Mouse (Mus musculus) thymus, adult 2 months (tissue): ENCODE measurements around the gene Rbm19. TPM values are rescaled to one million over a fixed set of nuclear protein-coding genes. Genes with fewer than 3 reads are reported as not detected.

Experiments used
- DNase-seq: peaks from one replicate; pipeline ENCODE4 v3.0.0; 2021
- H3K27ac ChIP-seq: fragments of 200-500 bp; 2 replicates; pipeline ENCODE4 v1.5.1; 2012; ENCODE audit warnings: low read length, control low read depth; ENCODE audit not compliant: control insufficient read depth, insufficient read depth
- H3K27me3 ChIP-seq: fragments of 200-500 bp; 2 replicates; pipeline ENCODE4 v1.6.1; 2012; ENCODE audit warnings: mild to moderate bottlenecking, low read length, moderate library complexity, mixed read lengths; ENCODE audit not compliant: control insufficient read depth, insufficient read depth
- H3K36me3 ChIP-seq: fragments of 200-500 bp; 2 replicates; pipeline ENCODE4 v1.6.1; 2012; ENCODE audit warnings: mild to moderate bottlenecking, low read length, moderate library complexity; ENCODE audit not compliant: control insufficient read depth, insufficient read depth
- H3K4me1 ChIP-seq: fragments of 200-500 bp; replicated peaks from 2 replicates; pipeline ENCODE4 v1.6.1; 2012; ENCODE audit warnings: low read length; ENCODE audit not compliant: control insufficient read depth, insufficient read depth
- H3K4me3 ChIP-seq: fragments of 200-500 bp; 2 replicates; pipeline ENCODE4 v1.5.1; 2012; ENCODE audit warnings: mild to moderate bottlenecking, low read length, control low read depth, moderate library complexity; ENCODE audit not compliant: control insufficient read depth, insufficient read depth
- CTCF ChIP-seq: fragments of 200-500 bp; IDR thresholded peaks from 2 replicates; pipeline ENCODE4 v1.5.1; 2012; ENCODE audit warnings: mild to moderate bottlenecking, control low read depth, low read length, moderate library complexity, borderline replicate concordance; ENCODE audit not compliant: control insufficient read depth, poor library complexity, insufficient read depth; ENCODE audit errors: extremely low read depth
- POLR2A ChIP-seq: fragments of 200-500 bp; IDR thresholded peaks from 2 replicates; pipeline ENCODE4 v1.6.1; 2012; ENCODE audit warnings: mild to moderate bottlenecking, low read length, control low read depth, moderate library complexity; ENCODE audit not compliant: control insufficient read depth, poor library complexity, insufficient read depth; ENCODE audit errors: extremely low read depth
- WGBS: fragments of 180-500 bp; shearing (Covaris S2); methylation state at CpG from one replicate; pipeline ENCODE4 v1.1.7; 2018; 5-methylcytosine and 5-hydroxymethylcytosine counted together
- polyA plus RNA-seq: library from polyadenylated mRNA; depleted of rRNA; stranded (reverse); fragments of >200 nt; gene quantifications from 2 replicates; pipeline ENCODE4 v1.2.3, GENCODE M21; 2012

Rbm19 gene
- polyA plus RNA-seq, 1 experiment: 19.6 TPM

DNA sequence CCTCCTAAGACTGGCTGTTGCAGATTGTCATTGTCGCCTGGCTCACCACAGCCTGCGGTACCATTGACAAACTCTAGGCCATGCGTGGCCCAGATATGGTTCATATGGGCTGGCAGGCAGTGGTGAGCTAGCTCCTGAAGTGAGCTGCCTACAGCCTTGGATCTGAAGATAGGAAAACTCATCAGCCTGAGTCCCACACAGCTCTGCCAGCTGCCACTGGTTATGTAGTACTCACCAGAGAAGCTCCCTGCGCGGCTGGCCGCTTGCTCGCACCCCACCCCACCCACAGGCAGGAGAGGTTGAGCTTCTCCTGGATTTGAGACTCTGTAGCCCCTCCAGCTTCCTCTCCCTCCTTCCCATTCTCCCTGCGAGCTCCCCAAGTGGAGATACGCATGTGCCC lies 32.0 kb downstream of the Rbm19 start:
- 98% methylated on average over 9 of the region's 9 CpGs for WGBS
- TF ChIP-seq POLR2A (no peak), CTCF (no peak)
- H3K36me3 ChIP-seq: peaks cover 5% of the 10 kb centered on the region
- no peaks in the 10 kb centered on the region for H3K27me3 ChIP-seq
- H3K4me1 ChIP-seq: no peaks in the 10 kb centered on the region
- H3K27ac ChIP-seq: no peak overlapping the region
- no peak overlapping the region for H3K4me3 ChIP-seq
- no peak for DNase-seq

DNA sequence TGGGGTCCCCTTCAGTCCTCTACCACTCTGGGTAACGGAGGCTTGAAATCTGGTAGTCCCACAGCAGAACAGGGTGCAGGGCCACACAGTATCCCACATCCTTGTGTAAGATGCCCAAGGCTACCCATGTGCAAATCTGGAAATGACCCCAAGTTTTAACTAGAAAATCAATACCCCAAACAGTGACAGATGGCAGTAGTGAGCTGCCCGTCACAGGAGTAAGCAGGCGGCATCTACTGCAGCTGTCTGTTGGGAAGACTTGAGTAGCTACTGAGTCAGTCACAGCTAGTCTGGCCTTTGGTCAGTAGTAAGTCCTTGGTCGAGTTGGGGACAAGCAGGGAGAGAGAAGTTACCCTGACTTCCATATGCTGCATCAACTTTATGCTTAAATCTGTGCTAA lies 34.9 kb downstream of the Rbm19 start:
- no peak overlapping the region for H3K4me3 ChIP-seq
- H3K36me3 ChIP-seq: no peaks in the 10 kb centered on the region
- H3K27ac ChIP-seq: no peak overlapping the region
- TF ChIP-seq CTCF: no peak
- TF ChIP-seq POLR2A: no peak
- no peaks in the 10 kb centered on the region for H3K27me3 ChIP-seq
- no peaks in the 10 kb centered on the region for H3K4me1 ChIP-seq
- no peak for DNase-seq
- 91% methylated on average over 4 of the region's 4 CpGs for WGBS

DNA sequence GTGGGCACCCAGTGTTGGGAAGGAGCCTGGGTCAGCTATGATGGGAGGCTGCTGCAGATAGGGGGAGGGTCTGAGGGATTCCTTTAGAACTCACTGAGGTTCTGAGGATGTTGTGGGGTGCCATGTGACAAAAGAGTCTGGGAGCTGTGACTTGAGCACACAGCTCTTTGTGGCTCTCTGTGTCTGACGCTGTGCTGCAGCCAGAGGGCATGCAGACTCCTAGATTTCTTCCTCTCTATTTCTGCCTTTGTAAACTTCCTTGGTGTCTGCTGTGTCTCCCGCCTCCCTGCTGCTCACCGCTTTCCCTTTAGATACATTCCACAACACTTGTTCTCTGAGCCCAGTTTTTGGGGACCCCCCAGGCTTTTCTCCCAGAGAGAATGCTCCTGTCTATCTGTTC lies 36.9 kb downstream of the Rbm19 start:
- 96% methylated on average over 3 of the region's 3 CpGs for WGBS
- H3K4me3 ChIP-seq: no peak overlapping the region
- no peak for DNase-seq
- H3K27ac ChIP-seq: no peak overlapping the region
- no peaks in the 10 kb centered on the region for H3K36me3 ChIP-seq
- H3K27me3 ChIP-seq: no peaks in the 10 kb centered on the region
- TF ChIP-seq CTCF (no peak), POLR2A (no peak)
- peaks cover 5% of the 10 kb centered on the region; the same call in 1 of the 2 replicates for H3K4me1 ChIP-seq

DNA sequence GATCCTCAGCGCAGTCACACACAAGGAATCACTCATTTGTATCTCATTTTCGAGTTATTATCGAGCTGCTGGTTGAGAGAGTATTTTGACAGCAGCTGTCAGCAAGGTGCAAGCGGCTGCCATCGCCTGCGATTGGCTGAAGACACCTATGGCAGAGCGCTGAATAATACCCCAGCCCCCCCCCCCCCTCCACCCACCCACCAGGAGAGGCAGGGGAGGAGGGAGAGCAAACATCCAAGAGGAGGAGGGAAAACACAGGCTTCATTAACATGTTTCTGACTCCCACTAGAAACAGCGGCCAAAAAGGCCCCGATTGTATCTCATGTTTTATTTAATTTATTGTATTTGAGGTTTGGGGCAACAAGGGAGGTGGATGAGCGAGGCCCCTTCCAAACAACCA lies 39.4 kb downstream of the Rbm19 start:
- DNase-seq: no peak
- WGBS: 96% methylated on average over 10 of the region's 10 CpGs

DNA sequence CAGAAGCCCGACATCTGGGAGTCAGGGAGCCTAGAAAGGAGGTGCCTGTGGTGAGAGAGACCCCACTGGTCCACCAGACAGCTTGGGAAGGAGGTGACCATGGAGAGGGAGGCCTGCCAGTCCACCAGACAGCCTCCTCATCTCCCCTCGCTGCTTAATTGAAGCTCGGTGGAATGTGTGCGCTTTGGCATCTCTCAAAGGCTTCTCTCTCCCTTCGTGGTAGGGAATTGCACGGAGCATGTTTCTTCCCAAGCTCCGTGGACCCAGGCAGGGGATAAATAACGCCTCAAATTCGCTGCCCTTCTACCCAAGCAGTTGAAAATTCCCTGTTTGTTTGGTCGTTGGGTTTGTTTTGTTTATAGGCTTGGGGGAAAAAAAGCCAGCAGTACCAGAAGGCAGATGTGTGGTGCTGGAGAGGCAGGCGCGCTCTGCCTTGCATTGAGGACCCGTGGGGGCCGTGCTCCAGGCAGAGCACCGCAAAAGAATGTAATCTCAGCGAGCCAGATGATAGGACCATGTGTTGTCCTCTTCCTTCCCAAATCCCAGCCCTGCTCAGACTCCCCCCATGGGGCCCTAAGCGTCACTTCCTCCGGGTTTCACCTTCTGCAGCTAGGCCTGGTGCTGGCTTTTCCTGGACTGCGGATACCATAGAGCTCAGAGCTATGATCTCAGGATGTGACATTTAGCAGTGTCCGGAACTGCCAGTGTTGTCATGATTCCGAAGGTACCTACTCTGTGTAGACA lies 40.1 kb downstream of the Rbm19 start:
- Histone ChIP-seq H3K4me3 (no peak overlapping the region), H3K27me3 (no peaks in the 10 kb centered on the region), H3K36me3 (no peaks in the 10 kb centered on the region), H3K27ac (no peak overlapping the region), H3K4me1 (peaks cover 5% of the 10 kb centered on the region; the same call in 1 of the 2 replicates)
- 94% methylated on average over 21 of the region's 21 CpGs for WGBS
- TF ChIP-seq CTCF: no peak
- TF ChIP-seq POLR2A: no peak
- DNase-seq: no peak

More for the DNA sequence above, 39.4 kb downstream of the Rbm19 start:
- H3K27me3 ChIP-seq: no peaks in the 10 kb centered on the region
- TF ChIP-seq POLR2A: no peak
- no peak for TF ChIP-seq CTCF
- no peak overlapping the region for H3K4me3 ChIP-seq
- H3K27ac ChIP-seq: no peak overlapping the region
- H3K4me1 ChIP-seq: peaks cover 5% of the 10 kb centered on the region; the same call in 1 of the 2 replicates
- no peaks in the 10 kb centered on the region for H3K36me3 ChIP-seq

DNA sequence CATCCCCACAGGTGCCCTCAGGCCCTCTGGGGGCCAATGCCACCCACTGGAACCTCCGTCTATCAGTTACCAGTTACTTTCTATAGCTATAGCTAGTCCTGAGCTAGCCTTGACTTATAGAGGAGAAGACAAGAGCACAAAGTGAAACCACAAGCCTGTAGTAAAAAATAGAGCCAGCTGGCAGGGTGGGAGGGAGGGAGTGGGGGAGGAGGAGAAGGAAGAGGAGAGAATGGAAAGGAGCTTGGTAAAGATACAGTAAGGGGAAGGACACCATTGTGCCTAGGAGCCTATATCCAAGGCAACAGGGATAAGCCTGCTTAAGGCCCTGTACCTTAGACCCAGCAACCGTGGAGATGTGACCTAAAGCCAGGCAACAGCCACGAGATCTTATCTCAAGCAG lies 40.9 kb downstream of the Rbm19 start:
- Histone ChIP-seq H3K4me1 (peaks cover 5% of the 10 kb centered on the region; the same call in 1 of the 2 replicates), H3K27ac (no peak overlapping the region), H3K27me3 (no peaks in the 10 kb centered on the region), H3K4me3 (no peak overlapping the region), H3K36me3 (no peaks in the 10 kb centered on the region)
- no peak for DNase-seq
- 43% methylated on average over 3 of the region's 3 CpGs for WGBS
- TF ChIP-seq POLR2A: no peak
- TF ChIP-seq CTCF: no peak
